Mouse (Mus musculus): ENCODE measurements around the gene Fkbp5. TPM values are rescaled to one million over a fixed set of nuclear protein-coding genes. Genes with fewer than 3 reads are reported as not detected.
A peak's percentile ranks its signal among the peaks of the same experiment; 100 is the strongest.

Fkbp5 gene
- polyA plus RNA-seq, 1 experiment from 2014 or later, result 21.9 TPM

GRCm38 (mm10) chr17:28520561-28520960 is 3.2 kb upstream of the Fkbp5 start:
- Histone ChIP-seq H3K27me3 (ENCODE audit: insufficient read depth, poor library complexity, severe bottlenecking) (peaks cover 79% of the 10 kb centered on the region), H3K9me3 (no peaks in the 10 kb centered on the region), H3K4me1 (peaks cover 42% of the 10 kb centered on the region), H3K36me3 (no peaks in the 10 kb centered on the region), H3K4me3 (no peak overlapping the region), H3K27ac (no peak overlapping the region)
- 65% methylated on average over 4 of the region's 4 CpGs for WGBS
- no peak for DNase-seq (ENCODE audit: low spot score)

GRCm38 (mm10) chr17:28519827-28520226 is 2.5 kb upstream of the Fkbp5 start:
- H3K4me1 ChIP-seq, result peaks cover 46% of the 10 kb centered on the region

GRCm38 (mm10) chr17:28518615-28519071 is 1.3 kb upstream of the Fkbp5 start:
- no peaks in the 10 kb centered on the region for H3K36me3 ChIP-seq
- peaks cover 50% of the 10 kb centered on the region for H3K4me1 ChIP-seq
- H3K27ac ChIP-seq, result peak overlapping the region; percentile 77
- peak overlapping the region; percentile 63 for H3K4me3 ChIP-seq
- H3K27me3 ChIP-seq (ENCODE audit: insufficient read depth, poor library complexity, severe bottlenecking), result peaks cover 83% of the 10 kb centered on the region
- DNase-seq (ENCODE audit: low spot score), result no peak
- H3K9me3 ChIP-seq, result no peaks in the 10 kb centered on the region
- 25% methylated on average over 8 of the region's 8 CpGs for WGBS

More at GRCm38 (mm10) chr17:28519827-28520226, 2.5 kb upstream of the Fkbp5 start:
- H3K36me3 ChIP-seq, result no peaks in the 10 kb centered on the region
- H3K27me3 ChIP-seq (ENCODE audit: insufficient read depth, poor library complexity, severe bottlenecking), result peaks cover 84% of the 10 kb centered on the region
- H3K4me3 ChIP-seq, result no peak overlapping the region
- H3K27ac ChIP-seq, result no peak overlapping the region
- DNase-seq (ENCODE audit: low spot score), result no peak
- WGBS, result 87% methylated on average over 3 of the region's 3 CpGs
- no peaks in the 10 kb centered on the region for H3K9me3 ChIP-seq

- Histone ChIP-seq H3K36me3 (no peaks in the 10 kb centered on the region), H3K27me3 (ENCODE audit: insufficient read depth, poor library complexity, severe bottlenecking) (peaks cover 85% of the 10 kb centered on the region), H3K4me3 (peak overlapping the region; percentile 63), H3K4me1 (peaks cover 44% of the 10 kb centered on the region), H3K27ac (peak overlapping the region; percentile 77), H3K9me3 (no peaks in the 10 kb centered on the region)
- no peak for DNase-seq (ENCODE audit: low spot score)
- WGBS, result 1% methylated on average over 45 of the region's 46 CpGs
Measured at GRCm38 (mm10) chr17:28517956-28518614, 758 bp upstream of the Fkbp5 start.

GRCm38 (mm10) chr17:28516881-28517280 is 446 bp downstream of the Fkbp5 start:
- Histone ChIP-seq H3K4me1 (peaks cover 41% of the 10 kb centered on the region), H3K4me3 (no peak overlapping the region), H3K27me3 (ENCODE audit: insufficient read depth, poor library complexity, severe bottlenecking) (peaks cover 91% of the 10 kb centered on the region), H3K36me3 (no peaks in the 10 kb centered on the region), H3K27ac (no peak overlapping the region), H3K9me3 (no peaks in the 10 kb centered on the region)
- WGBS, result 63% methylated on average over 4 of the region's 4 CpGs
- DNase-seq (ENCODE audit: low spot score), result no peak

GRCm38 (mm10) chr17:28515431-28516341 is 1.6 kb downstream of the Fkbp5 start:
- 54% methylated on average over 10 of the region's 10 CpGs for WGBS
- Histone ChIP-seq H3K27me3 (ENCODE audit: insufficient read depth, poor library complexity, severe bottlenecking) (peaks cover 88% of the 10 kb centered on the region), H3K4me3 (no peak overlapping the region), H3K27ac (peak overlapping the region; percentile 37), H3K4me1 (peaks cover 51% of the 10 kb centered on the region), H3K36me3 (no peaks in the 10 kb centered on the region), H3K9me3 (no peaks in the 10 kb centered on the region)
- DNase-seq (ENCODE audit: low spot score), result no peak

- Histone ChIP-seq H3K36me3 (no peaks in the 10 kb centered on the region), H3K4me3 (no peak overlapping the region), H3K27ac (no peak overlapping the region), H3K9me3 (no peaks in the 10 kb centered on the region), H3K27me3 (ENCODE audit: insufficient read depth, poor library complexity, severe bottlenecking) (peaks cover 83% of the 10 kb centered on the region), H3K4me1 (peaks cover 56% of the 10 kb centered on the region)
- DNase-seq (ENCODE audit: low spot score), result no peak
- WGBS, result 81% methylated on average over 5 of the region's 5 CpGs
Measured at GRCm38 (mm10) chr17:28514555-28514954, 2.8 kb downstream of the Fkbp5 start.

- Histone ChIP-seq H3K9me3 (no peaks in the 10 kb centered on the region), H3K4me3 (no peak overlapping the region), H3K27ac (no peak overlapping the region), H3K36me3 (no peaks in the 10 kb centered on the region), H3K27me3 (ENCODE audit: insufficient read depth, poor library complexity, severe bottlenecking) (peaks cover 77% of the 10 kb centered on the region), H3K4me1 (peaks cover 55% of the 10 kb centered on the region)
- DNase-seq (ENCODE audit: low spot score), result no peak
- WGBS, result 55% methylated on average over 7 of the region's 7 CpGs
Measured at GRCm38 (mm10) chr17:28513844-28514243, 3.5 kb downstream of the Fkbp5 start.

GRCm38 (mm10) chr17:28513337-28513736 is 4.0 kb downstream of the Fkbp5 start:
- Histone ChIP-seq H3K27me3 (ENCODE audit: insufficient read depth, poor library complexity, severe bottlenecking) (peaks cover 72% of the 10 kb centered on the region), H3K4me3 (no peak overlapping the region), H3K9me3 (no peaks in the 10 kb centered on the region), H3K36me3 (no peaks in the 10 kb centered on the region), H3K4me1 (peaks cover 50% of the 10 kb centered on the region), H3K27ac (no peak overlapping the region)
- DNase-seq (ENCODE audit: low spot score), result no peak
- WGBS, result 66% methylated on average over 1 of the region's 1 CpGs

GRCm38 (mm10) chr17:28512696-28513095 is 4.6 kb downstream of the Fkbp5 start:
- no peaks in the 10 kb centered on the region for H3K9me3 ChIP-seq
- no peak for DNase-seq (ENCODE audit: low spot score)
- peaks cover 65% of the 10 kb centered on the region for H3K27me3 ChIP-seq (ENCODE audit: insufficient read depth, poor library complexity, severe bottlenecking)
- H3K36me3 ChIP-seq, result no peaks in the 10 kb centered on the region
- WGBS, result 54% methylated on average over 6 of the region's 6 CpGs
- peak overlapping the region; percentile 65; the same call in 1 of the 2 replicates for H3K27ac ChIP-seq
- no peak overlapping the region for H3K4me3 ChIP-seq
- peaks cover 46% of the 10 kb centered on the region for H3K4me1 ChIP-seq

GRCm38 (mm10) chr17:28511616-28512541 is 5.4 kb downstream of the Fkbp5 start:
- Histone ChIP-seq H3K9me3 (no peaks in the 10 kb centered on the region), H3K27me3 (ENCODE audit: insufficient read depth, poor library complexity, severe bottlenecking) (peaks cover 57% of the 10 kb centered on the region), H3K27ac (0 out of 2 replicates have a peak overlapping the region, but pooled peaks have one; percentile 65), H3K4me3 (peak overlapping the region; percentile 52; the same call in 1 of the 2 replicates), H3K36me3 (no peaks in the 10 kb centered on the region), H3K4me1 (peaks cover 49% of the 10 kb centered on the region)
- 23% methylated on average over 9 of the region's 9 CpGs for WGBS
- no peak for DNase-seq (ENCODE audit: low spot score)

All from heart, embryonic 10.5 days (tissue).